Comparison of ENCODE assay signal across 17 mouse cellular contexts in the genomic region with DNA sequence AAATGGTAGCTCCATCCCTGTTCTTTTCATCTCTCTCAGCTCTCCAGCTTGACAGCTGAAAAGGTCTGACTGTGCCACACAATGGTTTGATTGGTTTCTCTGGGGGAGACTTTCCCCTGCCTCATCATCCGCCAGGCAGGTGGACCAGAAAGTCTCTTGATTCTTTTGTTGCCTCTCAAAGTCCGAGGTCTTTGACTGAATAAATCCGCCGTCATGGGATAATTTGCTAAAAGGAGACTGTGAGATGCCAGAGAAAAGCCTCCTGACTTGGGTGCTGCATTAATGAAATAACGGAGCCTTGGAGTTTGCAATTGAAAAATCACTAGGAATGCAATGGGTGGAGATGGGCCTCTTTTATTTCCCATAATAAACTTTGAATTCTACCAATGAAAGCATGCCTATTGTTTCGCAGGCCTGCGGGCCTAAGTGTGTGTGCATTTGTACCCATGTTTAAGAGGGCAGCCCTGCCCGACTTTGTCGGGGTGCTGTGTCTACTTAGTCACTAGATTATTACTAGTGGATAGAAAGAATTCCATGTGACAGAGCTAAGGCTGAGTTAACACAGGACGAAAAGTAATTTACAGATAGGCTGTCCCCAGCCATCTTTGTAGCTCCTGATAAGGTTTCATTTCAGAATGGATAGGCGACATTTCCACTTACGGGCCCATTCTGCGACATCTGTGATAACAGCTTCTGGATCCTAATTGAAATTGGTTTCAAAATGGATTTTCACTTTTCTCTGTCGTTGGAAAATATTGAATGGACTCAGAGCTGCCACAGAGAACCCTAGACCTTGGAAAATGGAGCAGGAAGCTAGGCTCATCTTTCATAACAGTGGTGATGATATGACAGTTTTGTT. TPM values are rescaled to one million over a fixed set of nuclear protein-coding genes. Genes with fewer than 3 reads are reported as not detected.
DNase-seq lines count a peak whose midpoint lies in the region; ATAC-seq and TF ChIP-seq lines count a peak whose summit lies in the region.
"Had no signal": no experiment of that assay in that cellular context is flagged by ENCODE, and none has a peak within 500 bp of the region (broad histone marks: within the 10 kb centered on the region; RNA-seq: fewer than 3 reads in every experiment).

No protein-coding gene starts in this region.

- peak; percentile 60 for ATAC-seq in forebrain, embryonic 14.5 days
- ATAC-seq in hindbrain, embryonic 16.5 days, result peak; percentile 49; the same call in 1 of the 2 replicates
- ATAC-seq in midbrain, postnatal 0 days (ENCODE audit: low FRiP score), result peak; percentile 44; the same call in 1 of the 2 replicates
- ATAC-seq: intestine, postnatal 0 days had no signal

- no peaks in the 10 kb centered on the region for H3K27me3 ChIP-seq in forebrain, embryonic 14.5 days (replicated peaks; ENCODE audit: control insufficient read depth, insufficient read depth, low read length)
- H3K27me3 ChIP-seq in hindbrain, embryonic 16.5 days (replicated peaks; ENCODE audit: control insufficient read depth, insufficient read depth, low read length), result no peaks in the 10 kb centered on the region
- no peaks in the 10 kb centered on the region for H3K27me3 ChIP-seq in midbrain, postnatal 0 days (ENCODE audit: insufficient read depth, low read length)

- peak overlapping the region; percentile 9; the same call in 1 of the 2 replicates for H3K27ac ChIP-seq in forebrain, embryonic 14.5 days (ENCODE audit: low read depth, low read length)
- H3K27ac ChIP-seq in hindbrain, embryonic 16.5 days (ENCODE audit: low read depth, low read length), result no peak overlapping the region
- H3K27ac ChIP-seq in midbrain, postnatal 0 days (ENCODE audit: low read depth, low read length), result no peak overlapping the region

- H3K9me3 ChIP-seq in forebrain, embryonic 14.5 days (replicated peaks; ENCODE audit: control insufficient read depth, low read length), result no peaks in the 10 kb centered on the region
- no peaks in the 10 kb centered on the region for H3K9me3 ChIP-seq in hindbrain, embryonic 16.5 days (ENCODE audit: control insufficient read depth, low read length)
- no peaks in the 10 kb centered on the region for H3K9me3 ChIP-seq in midbrain, postnatal 0 days (ENCODE audit: low read length)

- peak; percentile 63 for DNase-seq in embryo, embryonic 10 days (ENCODE audit: low spot score)
- DNase-seq in forebrain, embryonic 14.5 days (ENCODE audit: low spot score), result peak; percentile 58
- no peak for DNase-seq in midbrain, postnatal 0 days (ENCODE audit: low spot score)
- no peak for DNase-seq in heart, postnatal 25 days (ENCODE audit: low spot score)
- no peak for DNase-seq in gastrocnemius, postnatal 36 days
- no peak for DNase-seq in kidney, postnatal 10 days
- no peak for DNase-seq in natural killer cell, adult 2 months (ENCODE audit: low spot score in 2 of 2)
- DNase-seq: adrenal gland, postnatal 14 days; B cell, adult 2 months; heart, adult 18-20 months; heart, postnatal 10 days; kidney, postnatal 4 days; lung, embryonic 14.5 days; right cerebral cortex, adult 18-20 months had no signal

- H3K4me1 ChIP-seq in forebrain, embryonic 14.5 days (ENCODE audit: control insufficient read depth, insufficient read depth, low read length), result peaks cover 32% of the 10 kb centered on the region
- no peaks in the 10 kb centered on the region for H3K4me1 ChIP-seq in hindbrain, embryonic 16.5 days (ENCODE audit: control insufficient read depth, insufficient read depth, low read depth, low read length)
- H3K4me1 ChIP-seq in midbrain, postnatal 0 days (ENCODE audit: insufficient read depth, low read length), result no peaks in the 10 kb centered on the region

- WGBS in forebrain, embryonic 14.5 days, result 8% methylated on average over 14 of the region's 14 CpGs
- 25% methylated on average over 14 of the region's 14 CpGs for WGBS in hindbrain, embryonic 16.5 days
- WGBS in midbrain, postnatal 0 days, result 22% methylated on average over 14 of the region's 14 CpGs

- peak overlapping the region; percentile 38 for H3K4me2 ChIP-seq in forebrain, embryonic 14.5 days (ENCODE audit: low read length)
- H3K4me2 ChIP-seq in hindbrain, embryonic 16.5 days (ENCODE audit: low read length), result peak overlapping the region; percentile 8
- H3K4me2 ChIP-seq in midbrain, postnatal 0 days (ENCODE audit: low read depth, low read length, poor library complexity, severe bottlenecking), result 0 out of 2 replicates have a peak overlapping the region, but pooled peaks have one; percentile 12
- H3K4me2 ChIP-seq: lung, embryonic 14.5 days had no signal

- intact Hi-C loops in heart, postnatal 25 days (cut with DNase I), result no loop called here
- intact Hi-C loops in gastrocnemius, postnatal 36 days (cut with DNase I), result no loop called here

- no peak for TF ChIP-seq CTCF in midbrain, postnatal 0 days (IDR thresholded peaks at IDR 0.05)

- H3K36me3 ChIP-seq in forebrain, embryonic 14.5 days (ENCODE audit: control insufficient read depth, insufficient read depth, low read length), result no peaks in the 10 kb centered on the region
- no peaks in the 10 kb centered on the region for H3K36me3 ChIP-seq in hindbrain, embryonic 16.5 days (ENCODE audit: control insufficient read depth, insufficient read depth, low read length)
- no peaks in the 10 kb centered on the region for H3K36me3 ChIP-seq in midbrain, postnatal 0 days (ENCODE audit: insufficient read depth, low read length)

- no peak overlapping the region for H3K4me3 ChIP-seq in forebrain, embryonic 14.5 days (ENCODE audit: low read depth, low read length)
- no peak overlapping the region for H3K4me3 ChIP-seq in hindbrain, embryonic 16.5 days (ENCODE audit: low read length)
- no peak overlapping the region for H3K4me3 ChIP-seq in midbrain, postnatal 0 days (ENCODE audit: low read depth, low read length)

- peak overlapping the region; percentile 22; the same call in 1 of the 2 replicates for H3K9ac ChIP-seq in forebrain, embryonic 14.5 days (ENCODE audit: low read length)
- H3K9ac ChIP-seq in hindbrain, embryonic 16.5 days (ENCODE audit: low read depth, low read length), result no peak overlapping the region
- H3K9ac ChIP-seq in midbrain, postnatal 0 days (replicated peaks; ENCODE audit: low read length, poor library complexity, severe bottlenecking), result no peak overlapping the region
- H3K9ac ChIP-seq: lung, embryonic 14.5 days had no signal

RNA-seq across cellular contexts. Expression of a gene that starts 23.2 kb away (rescaled TPM):
- 11.4 and 14.1 TPM in 2 replicates for polyA plus RNA-seq in forebrain, embryonic 14.5 days (2014; fragmentation: Nextera tagmentation; extraction: Ambion mirVana)
- polyA plus RNA-seq in hindbrain, embryonic 16.5 days (2015; fragmentation: Nextera tagmentation; extraction: Ambion mirVana), result 2.9 and 4.4 TPM in 2 replicates
- total RNA-seq in midbrain, postnatal 0 days (2014; rRNA removed), result 9.2 and 10.3 TPM in 2 replicates
- polyA plus RNA-seq in midbrain, postnatal 0 days (2015; fragmentation: Nextera tagmentation; extraction: Ambion mirVana), result 3.2 and 3.9 TPM in 2 replicates
- total RNA-seq in heart, postnatal 25 days (2021), result 1 to 10 TPM; 1.9 to 2.0 TPM
- total RNA-seq in gastrocnemius, postnatal 36 days (2021), result 1 to 10 TPM; 1.1 to 1.3 TPM
- total RNA-seq: neutrophil, adult 5-6 weeks had no signal

Comparison
In these comparisons a context has a peak if more than half of its experiments do, and no peak if none do; other contexts are left out.
1. DNase-seq: peak in embryo, embryonic 10 days (single experiment) and forebrain, embryonic 14.5 days (single experiment); none in midbrain, postnatal 0 days (single experiment), heart, postnatal 25 days (single experiment), gastrocnemius, postnatal 36 days (0 of 2), kidney, postnatal 10 days (single experiment) and natural killer cell, adult 2 months (0 of 2).
2. Peak in every context shown above with its lines, with median percentiles within 50 percentile points of each other: ATAC-seq and H3K4me2 ChIP-seq.